Mouse (Mus musculus) neural tube, embryonic 14.5 days (tissue): ENCODE measurements around the gene Pkd1. TPM values are rescaled to one million over a fixed set of nuclear protein-coding genes. Genes with fewer than 3 reads are reported as not detected.

Experiments
- ATAC-seq: fragments of 200-750 bp; cut with Nextera tagmentation; 2 replicates; pipeline ENCODE4 v1.8.0; 2017; ENCODE audit warnings: low read depth, mild to moderate bottlenecking, moderate TSS enrichment, moderate library complexity
- H3K27ac ChIP-seq: fragments of 300-500 bp; sonication (generic); 2 replicates; pipeline ENCODE4 v1.5.1; 2014; ENCODE audit warnings: low read depth, mild to moderate bottlenecking, control low read depth, low read length, moderate library complexity, mixed read lengths
- H3K27me3 ChIP-seq: fragments of 300-500 bp; sonication (generic); 2 replicates; pipeline ENCODE4 v1.6.1; 2014; ENCODE audit warnings: low read length; ENCODE audit not compliant: control insufficient read depth, insufficient read depth
- H3K36me3 ChIP-seq: fragments of 300-500 bp; sonication (generic); 2 replicates; pipeline ENCODE4 v1.6.1; 2014; ENCODE audit warnings: low read length, mixed read lengths; ENCODE audit not compliant: control insufficient read depth, insufficient read depth
- H3K4me1 ChIP-seq: fragments of 300-500 bp; sonication (generic); 2 replicates; pipeline ENCODE4 v1.6.1; 2014; ENCODE audit warnings: low read length; ENCODE audit not compliant: control insufficient read depth, insufficient read depth
- H3K4me2 ChIP-seq: fragments of 300-500 bp; sonication (generic); 2 replicates; pipeline ENCODE4 v1.6.1; 2014; ENCODE audit warnings: mild to moderate bottlenecking, low read depth, low read length, control low read depth
- H3K4me3 ChIP-seq: fragments of 300-500 bp; sonication (generic); 2 replicates; pipeline ENCODE4 v1.5.1; 2014; ENCODE audit warnings: low read depth, low read length, control low read depth, mixed read lengths
- H3K9ac ChIP-seq: fragments of 300-500 bp; sonication (generic); replicated peaks from 2 replicates; pipeline ENCODE4 v1.6.1; 2014; ENCODE audit warnings: low read depth, mild to moderate bottlenecking, control low read depth, low read length, mixed read lengths
- H3K9me3 ChIP-seq: fragments of 300-500 bp; sonication (generic); 2 replicates; pipeline ENCODE4 v1.6.1; 2016; ENCODE audit warnings: low read length; ENCODE audit not compliant: control insufficient read depth
- WGBS: fragments of 180-500 bp; shearing (Covaris S2); extraction: QIAGEN DNeasy Blood & Tissue Kit; methylation state at CpG from one replicate; pipeline ENCODE4 v1.1.7; 2014; 5-methylcytosine and 5-hydroxymethylcytosine counted together
- polyA plus RNA-seq: library from polyadenylated mRNA; unstranded; fragments of >200 nt; fragmentation: Nextera tagmentation; extraction: Ambion mirVana; gene quantifications from 2 replicates; pipeline ENCODE4 v1.2.1, GENCODE M21; 2014

Pkd1 gene
- polyA plus RNA-seq, 1 experiment from 2014 or later: 30.8 TPM

- H3K4me2 ChIP-seq: peak overlapping the region; percentile 94
- peaks cover 26% of the 10 kb centered on the region for H3K4me1 ChIP-seq
- H3K27ac ChIP-seq: no peak overlapping the region
- peak overlapping the region; percentile 68; the same call in 1 of the 2 replicates for H3K4me3 ChIP-seq
- ATAC-seq: no peak
- peaks cover 10% of the 10 kb centered on the region; the same call in 1 of the 2 replicates for H3K36me3 ChIP-seq
- 29% methylated on average over 8 of the region's 8 CpGs for WGBS
- H3K9me3 ChIP-seq: no peaks in the 10 kb centered on the region
- H3K27me3 ChIP-seq: no peaks in the 10 kb centered on the region
- H3K9ac ChIP-seq: peak overlapping the region; percentile 72; the same call in 1 of the 2 replicates
Measured at GRCm38 (mm10) chr17:24530361-24531050, 19.1 kb upstream of the Pkd1 start.

DNA sequence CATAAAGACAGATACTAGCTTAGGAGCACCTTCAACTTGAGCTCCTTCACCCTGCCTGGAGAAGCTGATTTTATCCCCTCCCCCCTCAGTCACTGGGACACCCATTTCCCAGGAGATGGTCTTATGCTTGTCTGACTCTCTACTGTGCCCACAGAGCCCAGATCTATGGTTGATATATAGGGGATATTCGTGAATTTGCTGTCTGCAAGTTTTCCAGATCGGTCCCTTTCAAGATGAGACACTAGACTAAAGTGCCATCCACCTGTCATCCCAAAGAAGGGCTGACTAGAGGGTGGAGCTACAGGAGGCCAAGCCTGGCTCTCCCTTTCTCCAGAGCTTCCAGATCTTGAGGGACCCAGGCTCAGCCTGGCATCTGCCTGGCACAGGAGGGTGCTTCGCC, 18.6 kb upstream of the Pkd1 start:
- Histone ChIP-seq H3K4me3 (no peak overlapping the region), H3K27me3 (no peaks in the 10 kb centered on the region), H3K9ac (no peak overlapping the region; the same call in 1 of the 2 replicates), H3K4me2 (no peak overlapping the region), H3K36me3 (peaks cover 10% of the 10 kb centered on the region; the same call in 1 of the 2 replicates), H3K27ac (no peak overlapping the region), H3K9me3 (no peaks in the 10 kb centered on the region), H3K4me1 (peaks cover 26% of the 10 kb centered on the region)
- 75% methylated on average over 3 of the region's 3 CpGs for WGBS
- ATAC-seq: no peak

DNA sequence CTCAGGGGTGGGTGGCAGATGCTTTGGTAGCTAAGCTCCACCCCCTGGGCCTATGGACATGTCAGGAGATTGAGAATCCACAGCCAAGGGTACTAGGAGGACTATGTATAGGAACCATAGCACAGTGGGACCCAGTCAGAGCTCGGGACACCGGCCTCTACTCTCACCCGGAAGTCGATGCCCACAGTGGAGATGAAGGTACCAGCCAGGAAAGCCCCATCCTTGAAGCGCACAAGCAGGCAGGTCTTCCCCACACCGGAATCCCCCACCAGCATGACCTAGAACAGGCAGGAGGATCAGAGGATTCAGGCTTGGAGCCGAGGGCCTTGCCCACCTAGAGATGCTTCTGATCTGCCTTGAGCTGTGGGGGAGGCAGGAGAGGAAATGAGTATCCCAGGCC, 17.6 kb upstream of the Pkd1 start:
- H3K9me3 ChIP-seq: no peaks in the 10 kb centered on the region
- no peak overlapping the region for H3K4me3 ChIP-seq
- no peak overlapping the region for H3K9ac ChIP-seq
- no peak overlapping the region for H3K27ac ChIP-seq
- peaks cover 20% of the 10 kb centered on the region for H3K4me1 ChIP-seq
- no peaks in the 10 kb centered on the region for H3K27me3 ChIP-seq
- no peak for ATAC-seq
- H3K36me3 ChIP-seq: peaks cover 10% of the 10 kb centered on the region; the same call in 1 of the 2 replicates
- WGBS: 79% methylated on average over 7 of the region's 7 CpGs
- no peak overlapping the region for H3K4me2 ChIP-seq

GRCm38 (mm10) chr17:24533099-24533992, 16.3 kb upstream of the Pkd1 start:
- Histone ChIP-seq H3K4me2 (peak overlapping the region; percentile 48), H3K4me3 (peak overlapping the region; percentile 26), H3K9me3 (no peaks in the 10 kb centered on the region), H3K9ac (peak overlapping the region; percentile 32; the same call in 1 of the 2 replicates), H3K27me3 (no peaks in the 10 kb centered on the region), H3K27ac (no peak overlapping the region), H3K36me3 (peaks cover 10% of the 10 kb centered on the region; the same call in 1 of the 2 replicates), H3K4me1 (peaks cover 20% of the 10 kb centered on the region)
- 10% methylated on average over 49 of the region's 53 CpGs for WGBS
- peak; percentile 26; the same call in 1 of the 2 replicates for ATAC-seq

DNA sequence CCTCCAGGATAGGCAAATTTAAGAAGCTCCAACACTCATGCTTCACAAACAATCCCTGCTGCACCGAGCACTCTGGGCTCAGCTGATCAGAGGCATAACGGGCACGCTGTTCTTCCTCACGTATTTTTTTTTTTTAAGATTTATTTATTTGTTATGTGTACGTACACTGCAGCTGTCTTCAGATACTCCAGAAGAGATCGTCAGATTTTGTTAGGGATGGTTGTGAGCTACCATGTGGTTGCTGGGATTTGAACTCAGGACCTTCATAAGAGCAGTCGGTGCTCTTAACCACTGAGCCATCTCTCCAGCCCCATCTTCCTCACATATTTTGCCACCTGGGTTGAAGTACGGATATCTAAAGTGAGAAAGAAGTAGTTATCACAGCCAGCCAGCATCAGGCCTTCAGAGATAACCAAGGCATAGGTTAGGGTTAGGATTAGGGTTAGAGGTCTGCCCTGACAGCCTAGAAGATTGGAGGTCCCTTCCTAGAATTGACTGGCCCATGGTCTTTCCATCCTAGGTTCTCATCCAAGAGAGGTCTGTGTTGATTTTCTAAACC, 15.4 kb upstream of the Pkd1 start, which contains the start of gene Rab26:
Rab26 (minus strand) TSS at position 51 of the 559 bp plus-strand sequence.
- Histone ChIP-seq H3K9me3 (no peaks in the 10 kb centered on the region), H3K4me1 (peaks cover 14% of the 10 kb centered on the region), H3K9ac (peak within 1 kb of the TSS; percentile 32; the same call in 1 of the 2 replicates), H3K4me2 (peak within 1 kb of the TSS; percentile 48), H3K27ac (no peak within 1 kb of the TSS), H3K36me3 (peaks cover 10% of the 10 kb centered on the region; the same call in 1 of the 2 replicates), H3K27me3 (no peaks in the 10 kb centered on the region), H3K4me3 (peak within 1 kb of the TSS; percentile 26)
- 88% methylated on average over 8 of the region's 8 CpGs for WGBS
- no peak for ATAC-seq

- peaks cover 7% of the 10 kb centered on the region; the same call in 1 of the 2 replicates for H3K36me3 ChIP-seq
- WGBS: 60% methylated on average over 5 of the region's 5 CpGs
- H3K4me3 ChIP-seq: no peak overlapping the region
- no peaks in the 10 kb centered on the region for H3K9me3 ChIP-seq
- H3K4me2 ChIP-seq: no peak overlapping the region
- H3K27me3 ChIP-seq: no peaks in the 10 kb centered on the region
- ATAC-seq: no peak
- H3K27ac ChIP-seq: no peak overlapping the region
- H3K4me1 ChIP-seq: peaks cover 3% of the 10 kb centered on the region; the same call in 1 of the 2 replicates
- H3K9ac ChIP-seq: no peak overlapping the region
Measured at GRCm38 (mm10) chr17:24535300-24535699, 14.3 kb upstream of the Pkd1 start.

GRCm38 (mm10) chr17:24537536-24537935, 12.1 kb upstream of the Pkd1 start:
- H3K27ac ChIP-seq: no peak overlapping the region
- no peaks in the 10 kb centered on the region for H3K9me3 ChIP-seq
- no peak for ATAC-seq
- WGBS: 36% methylated on average over 3 of the region's 3 CpGs
- no peak overlapping the region for H3K4me3 ChIP-seq
- no peaks in the 10 kb centered on the region for H3K4me1 ChIP-seq
- no peaks in the 10 kb centered on the region for H3K36me3 ChIP-seq
- no peaks in the 10 kb centered on the region for H3K27me3 ChIP-seq
- no peak overlapping the region for H3K9ac ChIP-seq
- no peak overlapping the region for H3K4me2 ChIP-seq

GRCm38 (mm10) chr17:24538950-24539349, 10.7 kb upstream of the Pkd1 start:
- Histone ChIP-seq H3K27ac (no peak overlapping the region), H3K4me1 (no peaks in the 10 kb centered on the region), H3K4me3 (no peak overlapping the region), H3K9ac (no peak overlapping the region), H3K27me3 (no peaks in the 10 kb centered on the region), H3K36me3 (no peaks in the 10 kb centered on the region), H3K4me2 (no peak overlapping the region), H3K9me3 (no peaks in the 10 kb centered on the region)
- no peak for ATAC-seq
- WGBS: 76% methylated on average over 8 of the region's 8 CpGs
